Mouse (Mus musculus) CH12.LX (cell line): Measurements from ENCODE around the gene Nmrk1. TPM values are rescaled to one million over a fixed set of nuclear protein-coding genes. Genes with fewer than 3 reads are reported as not detected.

Experiments used
- DNase-seq: peaks from one replicate; pipeline ENCODE4 v3.0.0-alpha.2; 2013; ENCODE audit errors: extremely low read depth
- H3K27ac ChIP-seq: 2 replicates; pipeline ENCODE4 v1.5.1; 2012; ENCODE audit warnings: low read depth, mild to moderate bottlenecking, control low read depth, moderate library complexity; ENCODE audit not compliant: insufficient read depth
- H3K27me3 ChIP-seq: replicated peaks from 2 replicates; pipeline ENCODE3; 2012; ENCODE audit warnings: inconsistent platforms
- H3K36me3 ChIP-seq, 2 experiments: replicated peaks in 1 of 2; 2 replicates each; pipeline versions ENCODE3 to v1.6.1; 2012; ENCODE audit warnings: inconsistent platforms in 1 of 2, low read length in 1 of 2, mild to moderate bottlenecking in 1 of 2, mixed read lengths in 1 of 2, moderate library complexity in 1 of 2; ENCODE audit not compliant: control insufficient read depth in 1 of 2, insufficient read depth in 1 of 2
- H3K4me1 ChIP-seq, 2 experiments: 2 replicates each; pipeline ENCODE4 v1.6.1; 2012; ENCODE audit warnings: inconsistent platforms in 1 of 2, moderate library complexity in 1 of 2; ENCODE audit not compliant: insufficient read depth in 2 of 2, control insufficient read depth in 1 of 2
- H3K4me2 ChIP-seq: 2 replicates; pipeline ENCODE4 v1.6.1; 2012; ENCODE audit warnings: low read depth, mild to moderate bottlenecking, control low read depth; ENCODE audit not compliant: poor library complexity, insufficient read depth, severe bottlenecking
- H3K4me3 ChIP-seq, 3 experiments: fragments of 150-350 bp in 1 of 3; sonication (generic) in 1 of 3; replicated peaks in 1 of 3; 2 replicates each; pipeline versions ENCODE3 to v1.5.1; 2011 to 2012; ENCODE audit warnings: low read depth in 2 of 3, low read length in 2 of 3, mild to moderate bottlenecking in 2 of 3, moderate library complexity in 2 of 3, control low read depth in 1 of 3, improper control_type of control experiment in 1 of 3, inconsistent platforms in 1 of 3, mixed read lengths in 1 of 3; ENCODE audit not compliant: poor library complexity in 1 of 3
- H3K79me2 ChIP-seq: replicated peaks from 2 replicates; pipeline ENCODE4 v1.6.1; 2012; ENCODE audit warnings: mild to moderate bottlenecking, moderate library complexity; ENCODE audit not compliant: control insufficient read depth, poor library complexity, insufficient read depth, severe bottlenecking; ENCODE audit errors: extremely low read depth
- H3K9ac ChIP-seq: 2 replicates; pipeline ENCODE4 v1.6.1; 2012; ENCODE audit warnings: low read depth, mild to moderate bottlenecking, control low read depth, moderate library complexity; ENCODE audit not compliant: insufficient read depth
- H3K9me3 ChIP-seq: replicated peaks from 2 replicates; pipeline ENCODE3; 2012; ENCODE audit warnings: low read length, inconsistent platforms, mixed read lengths
- BHLHE40 ChIP-seq: IDR thresholded peaks from 2 replicates; pipeline ENCODE4 v1.6.1; 2011; ENCODE audit warnings: mild to moderate bottlenecking, low read depth, low read length, improper control_type of control experiment
- CHD1 ChIP-seq: IDR thresholded peaks from 2 replicates; pipeline ENCODE4 v1.6.1; 2012; ENCODE audit warnings: low read depth, low read length, improper control_type of control experiment, inconsistent platforms
- CTCF ChIP-seq, 2 experiments: IDR thresholded peaks in 1 of 2; conservative IDR thresholded peaks in 1 of 2; 2 replicates each; pipeline ENCODE4 v1.5.1; 2011 to 2012; ENCODE audit warnings: low read depth in 2 of 2, low read length in 2 of 2, improper control_type of control experiment in 1 of 2, inconsistent platforms in 1 of 2, mild to moderate bottlenecking in 1 of 2, moderate library complexity in 1 of 2
- E2F4 ChIP-seq: IDR thresholded peaks from 2 replicates; pipeline ENCODE4 v1.6.1; 2011; ENCODE audit warnings: low read depth, low read length, improper control_type of control experiment; ENCODE audit not compliant: insufficient replicate concordance
- ELF1 ChIP-seq: IDR thresholded peaks from 2 replicates; pipeline ENCODE4 v1.6.1; 2014; ENCODE audit warnings: low read depth, mild to moderate bottlenecking, inconsistent platforms, low read length, improper control_type of control experiment
- GABPA ChIP-seq: IDR thresholded peaks from 2 replicates; pipeline ENCODE4 v1.6.1; 2012; ENCODE audit warnings: low read depth, low read length, improper control_type of control experiment, inconsistent platforms; ENCODE audit not compliant: insufficient replicate concordance
- HCFC1 ChIP-seq: IDR thresholded peaks from 2 replicates; pipeline ENCODE4 v1.6.1; 2012; ENCODE audit warnings: low read depth, mild to moderate bottlenecking, inconsistent platforms, low read length, improper control_type of control experiment
- IRF4 ChIP-seq: IDR thresholded peaks from 2 replicates; pipeline ENCODE4 v1.6.1; 2014; ENCODE audit warnings: low read depth, mild to moderate bottlenecking, inconsistent platforms, low read length, improper control_type of control experiment
- JUND ChIP-seq: conservative IDR thresholded peaks from 2 replicates; pipeline ENCODE4 v1.6.1; 2011; ENCODE audit warnings: low read depth, low read length, improper control_type of control experiment
- MAX ChIP-seq: IDR thresholded peaks from 2 replicates; pipeline ENCODE4 v1.6.1; 2011; ENCODE audit warnings: low read length, improper control_type of control experiment
- MAZ ChIP-seq: IDR thresholded peaks from 2 replicates; pipeline ENCODE4 v1.6.1; 2012; ENCODE audit warnings: low read depth, mild to moderate bottlenecking, inconsistent platforms, low read length, improper control_type of control experiment, moderate library complexity
- MEF2A ChIP-seq: IDR thresholded peaks from 2 replicates; pipeline ENCODE4 v1.6.1; 2014; ENCODE audit warnings: low read depth, mild to moderate bottlenecking, inconsistent platforms, low read length, improper control_type of control experiment, borderline replicate concordance
- MXI1 ChIP-seq: IDR thresholded peaks from 2 replicates; pipeline ENCODE4 v1.6.1; 2011; ENCODE audit warnings: mild to moderate bottlenecking, low read depth, low read length, improper control_type of control experiment
- NELFE ChIP-seq: IDR thresholded peaks from 2 replicates; pipeline ENCODE4 v1.6.1; 2011; ENCODE audit warnings: low read depth, low read length, improper control_type of control experiment
- NRF1 ChIP-seq: IDR thresholded peaks from 2 replicates; pipeline ENCODE4 v1.6.1; 2014; ENCODE audit warnings: low read depth, mild to moderate bottlenecking, inconsistent platforms, low read length, improper control_type of control experiment, moderate library complexity
- PAX5 ChIP-seq: IDR thresholded peaks from 2 replicates; pipeline ENCODE4 v1.6.1; 2012; ENCODE audit warnings: low read length, inconsistent platforms, mixed read lengths
- POLR2A ChIP-seq: IDR thresholded peaks from 2 replicates; pipeline ENCODE4 v1.6.1; 2011; ENCODE audit warnings: low read depth, mild to moderate bottlenecking, improper control_type of control experiment, low read length
- RAD21 ChIP-seq: IDR thresholded peaks from 2 replicates; pipeline ENCODE4 v1.6.1; 2011; ENCODE audit warnings: low read depth, mild to moderate bottlenecking, low read length, improper control_type of control experiment, moderate library complexity
- SIN3A ChIP-seq: IDR thresholded peaks from 2 replicates; pipeline ENCODE4 v1.6.1; 2012; ENCODE audit warnings: low read length, improper control_type of control experiment, inconsistent platforms
- SMC3 ChIP-seq: IDR thresholded peaks from 2 replicates; pipeline ENCODE4 v1.6.1; 2011; ENCODE audit warnings: low read depth, low read length, improper control_type of control experiment
- TBP ChIP-seq: conservative IDR thresholded peaks from 2 replicates; pipeline ENCODE4 v1.6.1; 2011; ENCODE audit warnings: low read depth, low read length, improper control_type of control experiment
- TCF12 ChIP-seq: IDR thresholded peaks from 2 replicates; pipeline ENCODE4 v1.6.1; 2014; ENCODE audit warnings: low read depth, mild to moderate bottlenecking, inconsistent platforms, low read length, improper control_type of control experiment
- USF1 ChIP-seq: IDR thresholded peaks from 2 replicates; pipeline ENCODE4 v1.6.1; 2014; ENCODE audit warnings: low read depth, mild to moderate bottlenecking, inconsistent platforms, low read length, improper control_type of control experiment
- USF2 ChIP-seq: conservative IDR thresholded peaks from 2 replicates; pipeline ENCODE4 v1.6.1; 2011; ENCODE audit warnings: low read depth, low read length, improper control_type of control experiment
- ZKSCAN1 ChIP-seq: IDR thresholded peaks from 2 replicates; pipeline ENCODE4 v1.6.1; 2012; ENCODE audit warnings: low read depth, inconsistent platforms, low read length, improper control_type of control experiment, borderline replicate concordance
- ZMIZ1 ChIP-seq: IDR thresholded peaks from 2 replicates; pipeline ENCODE4 v1.6.1; 2012; ENCODE audit warnings: low read depth, mild to moderate bottlenecking, inconsistent platforms, low read length, improper control_type of control experiment
- ZNF384 ChIP-seq: IDR thresholded peaks from 2 replicates; pipeline ENCODE4 v1.6.1; 2012; ENCODE audit warnings: low read depth, low read length, improper control_type of control experiment, inconsistent platforms
- dilution Hi-C: fragments of 300-500 bp; cut with MboI; formaldehyde crosslinking; loops from 2 replicates; pipeline ENCODE4 v1.14.3; 2020; ENCODE audit warnings: low sequenced_read_pairs; ENCODE audit not compliant: extremely low pct_unique_long_range_greater_than_20kb, extremely low pct_ligation_motif_present
- in situ Hi-C: fragments of 300-500 bp; cut with MboI; formaldehyde crosslinking; loops from 3 replicates; pipeline ENCODE4 v1.14.3; 2019; ENCODE audit warnings: low sequenced_read_pairs, low pct_ligation_motif_present, low pct_unique_long_range_greater_than_20kb, mixed read lengths
- polyA plus RNA-seq: library from polyadenylated mRNA; unstranded; fragments of >175 nt; gene quantifications from 2 replicates; pipeline ENCODE4 v1.2.1, GENCODE M21; 2012; ENCODE audit warnings: low read depth; ENCODE audit not compliant: insufficient read length
- total RNA-seq, 2 experiments: library from RNA; depleted of rRNA; stranded (reverse); fragments of 300-350 nt in 1 of 2; fragments of >200 nt in 1 of 2; gene quantifications; 2 replicates each; pipeline ENCODE4 v1.2.3; 2012 to 2014

Nmrk1 gene
- 9.1 and 9.8 TPM in 2 replicates for total RNA-seq (2012; rRNA removed)
- total RNA-seq (2014; rRNA removed): 10.1 and 10.2 TPM in 2 replicates
- polyA plus RNA-seq: 7.5 and 9.7 TPM in 2 replicates

GRCm38 (mm10) chr19:18631644-18632219 is at the start of gene Nmrk1, which contains the start of gene Ostf1:
Gene Nmrk1, plus strand, starts transcription at chr19:18631950.
Gene Ostf1, minus strand, starts transcription at chr19:18631823.
- H3K27me3 ChIP-seq: no peaks in the 10 kb centered on the region
- DNase-seq: peak; percentile 88
- H3K4me3 ChIP-seq: peak within 1 kb of the TSS; percentile 88 to 95 (median 93)
- peak within 1 kb of the TSS; percentile 94 for H3K4me2 ChIP-seq
- no peaks in the 10 kb centered on the region for H3K9me3 ChIP-seq
- in situ Hi-C loops (no loop called here), dilution Hi-C loops (no loop called here)
- H3K4me1 ChIP-seq: peaks cover 2 to 30% of the 10 kb centered on the region in 2 experiments; a peak in 3 of 4 replicates
- TF ChIP-seq MXI1: peak; percentile 65; the same call in 1 of the 2 replicates
- TF ChIP-seq IRF4: no peak
- TF ChIP-seq MAX: no peak
- TF ChIP-seq GABPA: no peak
- peak; percentile 53; the same call in 1 of the 2 replicates for TF ChIP-seq NRF1
- peak; percentile 85 for TF ChIP-seq POLR2A
- TF ChIP-seq SIN3A: peak; percentile 15; the same call in 1 of the 2 replicates
- TF ChIP-seq ELF1: peak; percentile 92
- no peak for TF ChIP-seq ZNF384
- TF ChIP-seq TBP: peak; percentile 82
- peak; percentile 29; the same call in 1 of the 2 replicates for TF ChIP-seq ZMIZ1
- TF ChIP-seq NELFE: peak; percentile 73
- TF ChIP-seq TCF12: peak; percentile 51; the same call in 1 of the 2 replicates
- peak; percentile 39; the same call in 1 of the 2 replicates for TF ChIP-seq MEF2A
- peak; percentile 42; the same call in 1 of the 2 replicates for TF ChIP-seq HCFC1
- peaks cover 3 to 11% of the 10 kb centered on the region in 2 experiments for H3K36me3 ChIP-seq
- peak within 1 kb of the TSS; percentile 72 for H3K9ac ChIP-seq
- H3K79me2 ChIP-seq: peaks cover 23% of the 10 kb centered on the region
- peak within 1 kb of the TSS; percentile 65 for H3K27ac ChIP-seq

DNA sequence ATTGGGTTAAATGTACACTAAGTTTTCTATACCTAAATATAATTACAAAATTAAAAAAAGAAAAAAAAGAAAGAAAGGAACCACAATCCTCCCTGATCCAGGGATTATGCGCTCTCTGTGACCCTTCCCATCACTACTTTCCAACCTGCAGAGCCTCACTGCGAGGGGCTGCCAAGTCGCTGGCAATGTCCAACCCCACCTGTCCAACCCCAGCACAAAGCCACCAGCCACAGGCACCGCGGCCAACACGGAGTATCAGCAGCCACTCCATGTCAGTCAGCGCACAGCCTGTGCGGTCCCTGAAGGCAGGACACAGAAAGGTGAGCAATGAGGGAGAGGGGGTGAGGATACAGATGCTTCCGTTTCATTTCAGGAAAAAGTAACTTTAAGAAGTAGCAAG is 49.5 kb upstream of the Nmrk1 start:
- Histone ChIP-seq H3K4me2 (no peak overlapping the region), H3K4me3 (no peak overlapping the region), H3K9ac (no peak overlapping the region), H3K27me3 (no peaks in the 10 kb centered on the region), H3K4me1 (peaks cover 21 to 49% of the 10 kb centered on the region in 2 experiments), H3K9me3 (no peaks in the 10 kb centered on the region), H3K79me2 (no peaks in the 10 kb centered on the region), H3K27ac (no peak overlapping the region), H3K36me3 (peaks cover 22 to 56% of the 10 kb centered on the region in 2 experiments)
- no peak for TF ChIP-seq JUND
- TF ChIP-seq PAX5: no peak
- no peak for TF ChIP-seq MAX
- no peak for TF ChIP-seq USF1
- TF ChIP-seq MEF2A: no peak
- no peak for TF ChIP-seq IRF4
- TF ChIP-seq SMC3: no peak
- no peak for TF ChIP-seq MAZ
- TF ChIP-seq USF2: no peak
- TF ChIP-seq GABPA: no peak
- TF ChIP-seq ZKSCAN1: no peak
- TF ChIP-seq E2F4: no peak
- no peak for TF ChIP-seq CHD1
- no peak for TF ChIP-seq MXI1
- no peak for TF ChIP-seq CTCF (conservative IDR thresholded peaks at IDR 0.05 in 1 of 2, IDR thresholded peaks at IDR 0.05 in 1 of 2; ENCODE audit: low read depth in 2 of 2, low read length in 2 of 2)
- no peak for TF ChIP-seq POLR2A
- TF ChIP-seq RAD21: no peak
- no peak for TF ChIP-seq BHLHE40
- no peak for TF ChIP-seq SIN3A
- dilution Hi-C loops (no loop called here), in situ Hi-C loops (loop anchor here (25.0 kb wide), 1 partner anchor 255 kb away; no protein-coding TSS in a partner anchor)
- DNase-seq: no peak
